Mouse (Mus musculus): ENCODE data around the gene Lipc. TPM values are rescaled to one million over a fixed set of nuclear protein-coding genes. Genes with fewer than 3 reads are reported as not detected.

Gene Lipc
- total RNA-seq, 4 experiments from 2014 or later: not detected

DNA sequence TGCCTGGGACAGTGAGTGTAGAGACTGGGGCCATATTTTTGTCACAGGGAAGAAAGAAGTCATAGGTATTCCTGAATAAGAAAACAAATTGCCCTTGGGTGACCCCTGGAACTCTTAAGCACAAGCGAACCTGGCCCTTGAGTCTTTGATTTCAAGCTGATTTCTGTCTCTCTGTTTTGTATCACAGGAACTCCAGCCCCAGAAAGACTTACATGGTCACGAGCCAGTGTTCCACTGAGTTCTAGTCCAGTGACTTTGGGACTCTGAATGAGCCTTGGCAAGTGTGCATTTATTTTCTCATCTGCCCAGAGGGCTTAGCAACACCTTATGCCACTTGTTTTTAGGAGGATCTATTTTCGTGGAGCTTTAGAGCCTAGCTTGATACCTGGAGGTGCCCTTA lies 5.7 kb upstream of the Lipc start:
- DNase-seq (ENCODE audit: low spot score in 2 of 2): no peak

DNA sequence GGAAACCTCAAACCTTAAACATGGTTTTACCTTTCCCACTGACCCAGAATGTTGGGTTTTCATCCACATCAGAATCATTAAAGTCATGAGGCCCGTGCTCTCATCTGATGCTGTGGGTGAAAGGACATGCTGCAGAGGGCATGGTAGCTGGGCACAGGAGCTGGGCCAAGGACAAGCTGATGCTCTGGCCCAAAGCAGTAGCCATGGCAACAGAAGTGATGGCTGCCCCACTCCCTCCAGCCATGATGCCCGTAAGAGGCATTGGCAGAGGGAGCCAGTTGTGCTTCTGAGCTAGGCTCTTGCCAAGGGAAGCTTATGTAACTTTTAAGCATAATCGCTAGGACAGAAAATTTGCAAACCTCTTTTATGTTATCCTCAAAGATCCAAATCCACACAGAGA lies 2.2 kb upstream of the Lipc start:
- no peak for DNase-seq (ENCODE audit: low spot score in 2 of 2)

- DNase-seq (ENCODE audit: low spot score in 2 of 2): no peak
These were observed 2.7 kb downstream of the Lipc start for GRCm38 (mm10) chr9:70949336-70949735.

- DNase-seq (ENCODE audit: low spot score in 2 of 2): no peak
These were observed 4.7 kb downstream of the Lipc start for GRCm38 (mm10) chr9:70947312-70947711.

DNA sequence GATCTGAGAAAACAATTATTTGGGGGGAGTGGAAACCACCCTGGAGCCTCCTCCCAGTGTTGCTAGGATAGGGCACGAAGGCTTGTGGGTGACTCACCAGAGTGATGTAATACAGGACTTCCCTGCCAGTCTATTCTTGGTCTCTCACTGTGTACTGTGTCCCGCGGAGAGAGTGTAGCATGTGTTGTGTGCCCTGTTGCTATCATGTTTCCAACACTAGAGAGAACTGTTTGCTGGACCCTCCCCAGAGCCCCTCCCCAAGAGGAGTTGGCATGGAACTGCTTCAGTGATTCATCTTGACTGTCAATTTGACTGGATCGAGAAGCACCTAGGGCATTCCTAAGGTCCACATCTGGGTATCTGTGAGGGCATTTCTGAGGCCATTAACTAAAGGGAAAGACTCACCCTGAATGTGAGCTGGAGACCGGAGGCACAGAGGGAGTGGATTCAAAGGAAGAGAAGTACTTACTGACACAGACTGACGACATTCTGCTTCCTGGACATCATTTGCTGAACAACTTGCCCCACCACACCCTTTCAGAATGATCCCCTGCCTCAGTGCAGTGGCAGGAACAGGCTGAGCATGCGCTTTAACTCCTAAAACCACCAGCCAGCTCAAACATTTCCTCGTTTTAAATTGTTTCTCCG lies 9.2 kb downstream of the Lipc start:
- peak in 1 of 2 experiments; percentile 4 for DNase-seq (ENCODE audit: low spot score in 2 of 2)

DNA sequence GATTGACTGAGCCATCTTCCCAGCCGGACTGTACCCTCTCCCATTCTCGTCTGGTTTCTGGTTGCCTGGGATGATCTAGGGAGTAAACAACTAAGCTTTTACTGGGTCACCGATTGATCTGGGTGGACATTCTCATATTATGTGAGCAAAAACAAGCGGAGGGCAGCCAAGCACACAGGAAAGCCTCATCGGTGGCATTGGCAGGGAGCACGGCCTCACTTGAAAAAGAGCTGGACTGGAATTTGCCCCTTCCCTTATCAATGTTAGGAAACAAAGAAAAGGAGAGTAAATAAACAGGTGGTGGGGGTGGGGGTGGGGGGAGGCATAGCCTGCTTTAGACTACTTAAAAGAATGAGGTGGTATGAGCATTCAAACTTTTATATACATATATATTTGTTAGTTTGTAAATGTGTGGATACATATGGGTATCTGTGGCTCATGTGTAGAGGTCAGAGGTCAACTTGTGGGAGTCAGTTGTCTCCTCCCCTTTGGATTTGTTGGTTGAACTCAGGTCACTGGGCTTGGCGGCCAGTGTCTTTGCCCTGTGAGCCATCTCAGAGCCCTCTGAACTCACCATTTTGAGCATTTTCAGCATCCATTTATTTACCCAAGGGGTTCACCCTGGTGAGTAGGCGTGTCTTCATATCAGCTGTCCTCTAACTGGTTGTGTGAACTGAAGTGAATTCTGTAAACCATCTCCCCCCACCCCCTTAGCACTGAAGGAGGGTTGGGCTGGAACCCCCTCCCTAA lies 12.1 kb downstream of the Lipc start:
- no peak for DNase-seq (ENCODE audit: low spot score in 2 of 2)

DNA sequence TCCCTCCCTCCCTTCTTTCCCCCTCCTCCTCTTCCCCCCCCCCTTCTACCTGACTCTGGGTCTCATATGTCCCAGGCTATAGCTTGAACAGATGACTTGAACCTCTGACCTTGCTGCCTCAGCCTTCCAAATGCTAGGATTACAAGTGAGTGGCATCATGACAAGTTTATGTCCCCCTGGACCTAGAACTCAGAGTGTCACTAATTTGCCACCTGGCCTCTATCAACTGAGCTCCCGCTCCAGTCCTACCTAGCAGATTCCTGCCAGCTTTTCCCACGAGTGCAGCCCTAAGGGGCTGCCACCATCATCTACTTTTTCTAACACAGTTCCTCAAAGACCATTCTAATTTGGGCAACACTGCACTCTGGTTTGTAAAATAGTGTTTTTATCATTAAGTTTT lies 13.2 kb downstream of the Lipc start:
- no peak for DNase-seq (ENCODE audit: low spot score in 2 of 2)

- DNase-seq (ENCODE audit: low spot score in 2 of 2): no peak
These were observed 13.9 kb downstream of the Lipc start for GRCm38 (mm10) chr9:70938134-70938533.

GRCm38 (mm10) chr9:70934587-70935295 lies 17.3 kb downstream of the Lipc start:
- DNase-seq (ENCODE audit: low spot score in 2 of 2): no peak

DNA sequence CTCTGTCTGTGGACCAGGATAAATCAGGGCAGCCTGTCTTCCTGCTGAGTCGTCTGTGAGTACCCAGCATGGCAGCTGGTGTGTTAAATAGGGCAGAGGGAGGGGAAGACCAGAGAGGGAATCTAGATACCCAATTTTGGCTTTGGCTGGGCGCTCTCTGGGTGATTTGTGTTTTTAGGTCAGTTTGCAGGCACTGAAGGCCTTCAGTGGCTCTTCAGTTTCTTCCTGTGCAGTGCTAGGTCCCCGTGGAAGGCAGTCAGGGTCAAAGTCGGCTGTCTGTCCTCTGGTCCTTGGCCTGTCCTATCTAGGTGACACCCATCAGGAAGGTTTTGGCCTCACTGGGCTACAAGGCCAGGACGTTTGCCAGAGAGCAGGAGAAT lies 21.4 kb downstream of the Lipc start:
- DNase-seq (ENCODE audit: low spot score in 2 of 2): no peak

DNA sequence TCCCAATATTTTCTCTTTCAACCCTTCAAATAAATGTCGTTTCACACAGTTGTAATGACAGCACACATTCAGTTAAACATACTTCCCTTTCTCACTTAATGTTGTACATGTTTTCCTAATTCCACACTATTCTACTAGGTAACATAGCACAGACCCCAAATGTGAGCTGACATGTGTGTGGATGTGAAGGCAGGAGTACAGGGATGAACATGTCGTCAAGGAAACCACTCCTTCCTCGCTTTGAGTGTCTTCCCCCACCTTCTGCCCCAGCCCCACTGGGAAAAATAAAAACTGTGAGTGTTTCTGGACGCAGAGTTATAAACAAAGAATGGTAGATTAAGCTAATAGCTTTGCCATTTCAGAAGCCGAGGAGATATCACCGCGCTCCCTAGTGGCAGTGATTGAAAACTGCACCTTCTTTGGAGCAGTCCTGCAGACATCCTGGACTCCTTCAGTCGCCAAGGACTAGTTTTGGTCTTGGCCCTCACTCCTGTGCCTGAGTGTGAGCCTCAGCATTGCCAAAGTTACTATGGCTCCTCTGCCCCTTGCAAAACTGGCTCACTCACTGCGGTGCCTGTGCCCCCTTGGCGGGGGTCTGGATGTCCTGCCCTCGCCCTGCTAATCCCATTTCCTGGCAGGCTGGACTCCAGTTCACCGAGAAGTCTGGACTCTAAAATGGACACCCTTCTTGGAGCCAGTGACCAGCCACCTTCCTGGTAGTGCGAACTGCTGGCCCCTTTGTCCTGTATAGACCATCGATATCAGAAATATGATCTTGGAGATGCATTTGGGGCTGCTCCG lies 22.0 kb downstream of the Lipc start:
- no peak for DNase-seq (ENCODE audit: low spot score in 2 of 2)

GRCm38 (mm10) chr9:70928472-70928871 lies 23.6 kb downstream of the Lipc start:
- DNase-seq (ENCODE audit: low spot score in 2 of 2): no peak

- no peak for DNase-seq (ENCODE audit: low spot score in 2 of 2)
These were observed 24.3 kb downstream of the Lipc start for GRCm38 (mm10) chr9:70927701-70928100.

DNA sequence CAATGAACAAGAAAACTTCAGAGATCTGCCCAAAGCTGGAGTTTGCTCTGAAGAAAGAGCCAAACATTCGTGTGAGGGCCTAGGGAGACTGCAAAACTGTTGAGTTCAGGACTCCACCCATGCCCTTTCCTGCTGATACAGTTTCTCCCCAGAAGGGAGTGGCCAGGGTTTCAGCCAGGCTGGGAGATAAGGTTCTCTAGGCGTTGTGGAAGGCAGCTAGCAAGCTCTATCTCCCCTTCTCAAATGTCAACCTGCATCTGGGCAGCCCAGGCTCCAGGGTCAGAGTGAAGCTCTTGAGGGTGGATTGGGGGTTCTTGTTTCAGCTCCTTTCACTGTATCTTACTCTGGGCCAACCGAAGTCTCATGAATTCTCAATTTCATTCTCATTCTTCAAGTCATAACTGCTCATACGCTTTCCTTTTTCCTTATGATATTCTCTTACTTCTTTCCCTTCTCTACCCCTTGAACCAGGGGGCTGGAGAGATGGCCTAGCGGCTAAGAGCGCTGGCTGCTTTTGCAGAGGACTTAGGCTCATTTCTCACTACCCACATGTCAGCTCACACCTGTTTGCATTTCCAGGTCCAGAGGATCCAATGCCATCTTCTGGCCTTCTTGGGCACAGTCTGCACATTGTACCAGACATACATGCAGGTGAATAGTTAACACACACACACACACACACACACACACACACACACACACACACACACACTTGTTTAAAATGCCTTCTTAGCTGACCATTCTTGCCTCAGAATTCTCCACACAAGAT lies 25.0 kb downstream of the Lipc start:
- no peak for DNase-seq (ENCODE audit: low spot score in 2 of 2)

- DNase-seq (ENCODE audit: low spot score in 2 of 2): no peak
These were observed 26.8 kb downstream of the Lipc start for GRCm38 (mm10) chr9:70925225-70925624.

GRCm38 (mm10) chr9:70924763-70925162 lies 27.3 kb downstream of the Lipc start:
- no peak for DNase-seq (ENCODE audit: low spot score in 2 of 2)

- DNase-seq (ENCODE audit: low spot score in 2 of 2): no peak
These were observed 30.1 kb downstream of the Lipc start for GRCm38 (mm10) chr9:70921781-70922565.

DNA sequence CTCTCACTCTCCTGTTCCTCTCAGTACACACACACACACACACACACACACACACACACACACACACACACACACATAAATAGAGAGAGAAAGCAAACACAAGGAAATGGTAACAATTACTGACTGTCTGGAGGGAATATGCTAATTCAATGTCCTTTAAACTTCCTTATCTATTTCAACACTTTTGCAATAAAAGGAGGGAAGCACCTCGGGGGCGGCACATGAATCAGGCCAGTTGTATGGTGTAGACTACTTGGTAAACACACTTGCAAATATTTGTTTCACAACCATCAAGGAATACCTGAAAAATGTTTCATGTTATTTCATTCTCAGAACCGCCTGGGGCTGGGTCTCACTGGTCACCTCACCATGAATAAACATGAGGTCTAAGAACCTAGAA lies 30.9 kb downstream of the Lipc start:
- no peak for DNase-seq (ENCODE audit: low spot score in 2 of 2)

DNA sequence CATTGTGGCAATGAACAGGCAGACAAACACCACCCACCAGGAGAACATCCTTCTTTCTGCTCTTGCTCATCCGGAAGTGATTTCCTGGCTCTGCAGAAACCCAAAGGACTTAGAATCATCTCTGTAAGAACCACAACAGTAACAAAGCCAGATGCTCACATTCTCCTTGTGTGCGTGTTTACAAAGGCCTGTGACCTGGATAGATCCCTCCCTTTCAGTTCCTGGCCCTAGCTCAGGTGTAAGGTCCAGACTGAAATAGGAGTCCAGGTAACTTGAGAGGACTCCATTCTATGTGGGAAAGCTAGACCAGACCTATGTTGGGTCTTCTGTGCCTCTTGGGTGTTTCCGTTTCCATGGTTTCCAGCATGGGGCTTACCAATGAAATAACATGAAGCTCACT lies 32.8 kb downstream of the Lipc start:
- DNase-seq (ENCODE audit: low spot score in 2 of 2): no peak

DNA sequence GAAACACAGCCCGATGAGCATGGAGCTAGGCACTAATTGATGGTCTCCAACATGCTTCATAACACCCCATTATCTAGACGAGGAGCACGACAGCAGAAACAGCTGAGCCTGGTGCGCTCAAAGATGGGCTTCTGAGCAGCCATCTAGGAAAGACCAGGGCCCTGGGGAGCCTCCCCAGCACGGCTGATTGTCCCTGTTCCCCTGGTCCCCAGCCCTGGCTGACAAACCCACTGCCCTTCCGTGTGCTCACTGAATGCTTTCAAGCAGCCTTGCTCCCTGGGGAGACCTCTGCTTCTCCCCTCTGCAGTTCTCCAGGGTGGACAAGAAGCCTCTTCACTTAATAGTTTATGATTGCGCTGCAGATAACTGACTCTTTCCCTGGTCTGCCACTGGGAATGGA lies 35.5 kb downstream of the Lipc start:
- DNase-seq (ENCODE audit: low spot score in 2 of 2): no peak
